Mouse (Mus musculus) urinary bladder, postnatal 10 days (tissue): ENCODE data around the gene Sirt2.

Source experiments
- DNase-seq: peaks from one replicate; pipeline ENCODE4 v3.0.0; 2022; ENCODE audit warnings: low spot score

The Sirt2 gene

GRCm38 (mm10) chr7:28766173-28766879 is at the start of gene Sirt2:
TSS of gene Sirt2 (plus strand) at chr7:28766735.
- peak; percentile 79 for DNase-seq

GRCm38 (mm10) chr7:28717726-28718125 is 48.8 kb upstream of the Sirt2 start:
- DNase-seq = no peak

DNA sequence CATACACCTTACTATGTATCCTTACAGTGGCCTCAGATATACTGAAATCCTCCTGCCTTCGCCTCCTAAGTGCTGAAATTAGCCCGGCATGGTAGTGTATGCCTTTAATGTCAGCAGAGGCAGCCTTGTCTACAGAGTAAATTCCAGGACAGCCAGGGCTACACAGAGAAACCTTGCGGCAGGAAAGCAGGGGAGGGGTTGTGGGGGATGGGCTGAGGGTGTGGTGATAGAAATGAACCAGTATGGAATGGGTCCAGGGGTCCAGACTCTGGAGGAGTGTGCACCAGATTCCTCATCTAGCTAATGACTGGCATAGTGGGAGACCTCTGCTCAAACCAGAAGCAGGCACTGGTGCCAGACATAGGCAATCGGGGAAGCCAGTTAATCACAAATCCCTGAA is 47.4 kb upstream of the Sirt2 start:
- no peak for DNase-seq

GRCm38 (mm10) chr7:28719650-28720049 is 46.9 kb upstream of the Sirt2 start:
- DNase-seq = no peak

- no peak for DNase-seq
These were observed 45.6 kb upstream of the Sirt2 start for GRCm38 (mm10) chr7:28720753-28721537.

GRCm38 (mm10) chr7:28722079-28722478 is 44.5 kb upstream of the Sirt2 start:
- DNase-seq = no peak

- no peak for DNase-seq
These were observed 41.9 kb upstream of the Sirt2 start for GRCm38 (mm10) chr7:28724613-28725012.

DNA sequence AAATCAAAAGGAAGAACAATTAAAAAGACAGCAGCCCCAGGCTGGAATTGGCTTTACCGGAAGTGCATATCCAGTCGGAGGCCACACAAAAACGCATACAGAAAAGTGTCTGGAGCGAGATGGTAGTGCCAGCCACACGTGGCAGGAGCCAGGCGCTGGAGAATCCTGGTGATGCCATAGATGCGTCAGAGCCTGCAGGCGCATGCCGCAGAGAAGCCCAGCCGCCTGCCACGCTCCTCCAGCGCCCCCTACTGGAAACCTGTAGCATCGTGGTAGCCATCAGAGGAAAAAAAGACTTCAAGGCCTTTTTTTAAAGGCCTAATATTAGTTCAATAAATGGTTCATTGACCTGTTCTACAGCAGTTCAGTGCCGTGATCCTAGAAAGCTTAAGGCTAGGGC is 39.9 kb upstream of the Sirt2 start:
- DNase-seq = peak; percentile 45

DNA sequence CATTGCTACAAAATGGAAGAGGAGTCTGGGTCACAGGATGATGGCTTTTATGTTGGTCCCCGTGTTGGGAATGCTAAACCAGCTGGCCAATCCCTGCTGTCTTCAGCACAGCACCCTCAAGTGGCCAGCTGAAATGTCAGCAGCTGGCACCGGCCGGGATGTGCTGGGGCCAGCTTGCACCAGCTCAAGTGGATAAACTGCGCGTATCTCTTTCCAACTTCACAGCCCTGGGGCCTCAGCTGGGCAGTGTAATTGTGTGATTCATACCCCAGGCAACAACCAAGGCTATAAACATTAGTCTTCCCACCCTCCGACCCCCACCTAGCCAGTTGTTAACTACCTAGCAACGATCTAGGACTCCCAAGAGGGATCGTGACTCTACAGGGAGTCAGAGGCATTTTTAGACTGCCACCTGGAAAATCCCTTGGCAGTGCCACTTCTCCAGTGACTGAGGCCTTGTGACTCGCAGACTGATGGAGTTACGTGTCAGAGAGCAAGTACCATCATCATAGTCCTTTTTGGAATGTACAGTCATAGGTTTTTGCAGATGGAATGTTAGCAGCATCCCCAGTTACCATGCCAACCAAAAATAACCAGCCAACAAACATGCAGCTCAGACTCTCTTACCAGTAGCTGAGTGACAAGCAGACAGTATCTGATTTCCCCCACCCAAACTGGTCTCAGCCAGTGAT is 38.7 kb upstream of the Sirt2 start:
- no peak for DNase-seq

GRCm38 (mm10) chr7:28732341-28733142 is 34.0 kb upstream of the Sirt2 start:
- DNase-seq = no peak

GRCm38 (mm10) chr7:28733211-28733610 is 33.3 kb upstream of the Sirt2 start:
- no peak for DNase-seq

DNA sequence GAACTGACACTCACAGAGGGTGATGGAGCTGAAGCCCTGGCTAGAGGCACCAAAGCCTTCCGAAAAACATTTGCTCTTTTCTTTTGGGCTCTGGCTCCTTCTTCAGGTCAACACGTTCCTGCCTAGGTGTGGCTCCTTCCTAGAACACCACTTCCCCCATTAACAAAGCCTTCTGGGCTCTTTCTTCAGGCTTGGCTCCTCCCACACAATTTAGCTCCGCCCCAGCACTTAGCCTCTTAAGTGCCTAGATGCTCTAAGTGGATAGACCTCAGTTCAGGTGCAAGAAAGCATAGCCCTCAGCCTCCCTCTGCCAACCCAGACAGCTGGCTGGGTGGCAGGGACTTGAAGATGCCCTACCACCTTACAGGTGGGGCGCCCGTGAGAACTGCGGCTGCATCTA is 30.8 kb upstream of the Sirt2 start:
- no peak for DNase-seq

- no peak for DNase-seq
These were observed 26.7 kb upstream of the Sirt2 start for GRCm38 (mm10) chr7:28739829-28740228.

GRCm38 (mm10) chr7:28740949-28741348 is 25.6 kb upstream of the Sirt2 start:
- no peak for DNase-seq

DNA sequence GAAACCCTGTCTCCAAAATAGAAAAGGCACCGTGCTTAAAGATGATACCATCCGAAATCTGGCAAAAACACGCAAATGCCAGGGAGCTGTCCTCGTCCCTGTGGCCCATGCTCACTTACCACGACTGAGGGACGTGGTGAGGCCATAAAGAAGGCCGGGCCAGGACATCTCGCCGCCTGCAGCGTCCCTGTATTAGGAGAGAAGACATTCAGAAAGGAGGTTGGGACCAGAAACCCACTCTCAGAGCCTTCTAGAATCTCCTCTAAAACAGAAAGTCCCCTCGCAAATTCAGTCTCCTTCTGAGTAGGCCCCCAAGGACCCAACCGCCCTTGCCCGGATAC is 25.2 kb upstream of the Sirt2 start:
- DNase-seq = no peak

- peak; percentile 68 for DNase-seq
These were observed 24.7 kb upstream of the Sirt2 start, which contains the start of the genes Mrps12 and Sars2 for GRCm38 (mm10) chr7:28741709-28742438. TSS of gene Mrps12 (minus strand) at chr7:28741820. TSS of gene Sars2 (plus strand) at chr7:28741992.

- no peak for DNase-seq
These were observed 16.6 kb upstream of the Sirt2 start for GRCm38 (mm10) chr7:28749935-28750334.

- DNase-seq = no peak
These were observed 10.5 kb upstream of the Sirt2 start, which contains the start of gene Ccer2 for GRCm38 (mm10) chr7:28756079-28756478. TSS of gene Ccer2 (plus strand) at chr7:28756174.

DNA sequence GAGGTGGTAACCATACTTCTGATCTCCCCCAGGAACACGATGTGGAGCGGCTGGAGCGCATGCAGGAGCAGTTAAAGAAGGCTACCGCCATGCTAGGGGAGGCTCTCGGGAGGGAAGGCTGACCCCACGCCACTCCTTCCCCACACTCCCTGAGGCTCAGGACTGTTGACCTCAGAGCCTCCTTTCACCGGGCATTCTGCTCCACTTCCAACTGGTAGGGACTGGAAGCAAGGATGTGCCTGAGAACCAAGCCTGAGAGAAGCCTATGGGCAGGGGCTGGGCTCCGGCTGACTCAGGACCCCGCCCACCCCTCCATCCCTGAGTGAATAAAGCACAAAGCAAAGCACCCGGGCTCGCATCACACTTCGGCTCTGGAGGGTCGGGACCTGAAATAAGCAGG is 7.9 kb upstream of the Sirt2 start:
- no peak for DNase-seq

DNA sequence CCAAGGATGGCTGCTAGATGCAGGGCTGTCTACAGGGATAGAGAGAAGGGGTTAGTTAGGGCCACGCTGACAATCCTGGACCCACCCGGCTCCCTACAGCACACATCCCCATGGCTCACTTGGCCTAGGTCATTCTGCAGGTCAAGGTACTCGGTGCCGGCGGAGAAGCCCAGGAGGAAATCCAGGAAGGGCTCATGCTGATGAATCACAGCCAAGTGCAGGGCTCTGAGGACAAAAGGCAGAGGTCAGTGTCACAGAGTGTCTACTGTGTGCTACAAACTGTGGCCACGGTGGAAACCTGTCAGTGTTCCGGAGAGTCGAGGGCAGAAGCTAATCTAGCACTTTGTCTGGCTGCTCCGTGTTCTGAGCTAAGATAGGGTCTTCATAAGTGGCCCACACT is 4.6 kb upstream of the Sirt2 start:
- DNase-seq = no peak

GRCm38 (mm10) chr7:28765211-28765610 is 1.3 kb upstream of the Sirt2 start:
- no peak for DNase-seq
